Mouse (Mus musculus) liver, embryonic 14.5 days (tissue): ENCODE measurements around the gene Mcoln2.

Source experiments
- CTCF ChIP-seq: IDR thresholded peaks from 2 replicates; pipeline ENCODE4 v1.5.1; 2016; ENCODE audit warnings: antibody characterized with exemption, low read depth, control low read depth
- EP300 ChIP-seq: IDR thresholded peaks from 2 replicates; pipeline ENCODE4 v1.6.1; 2016; ENCODE audit warnings: antibody characterized with exemption, low read depth

- no peak for TF ChIP-seq EP300
- TF ChIP-seq CTCF: no peak
These were observed 55.7 kb downstream of the Mcoln2 start for GRCm38 (mm10) chr3:146205305-146205704.
